Mouse (Mus musculus) liver, embryonic 14.5 days (tissue): ENCODE measurements around the gene Cyp2f2.

Source experiments
- CTCF ChIP-seq: IDR thresholded peaks from 2 replicates; pipeline ENCODE4 v1.5.1; 2016; ENCODE audit warnings: antibody characterized with exemption, low read depth, control low read depth
- EP300 ChIP-seq: IDR thresholded peaks from 2 replicates; pipeline ENCODE4 v1.6.1; 2016; ENCODE audit warnings: antibody characterized with exemption, low read depth

DNA sequence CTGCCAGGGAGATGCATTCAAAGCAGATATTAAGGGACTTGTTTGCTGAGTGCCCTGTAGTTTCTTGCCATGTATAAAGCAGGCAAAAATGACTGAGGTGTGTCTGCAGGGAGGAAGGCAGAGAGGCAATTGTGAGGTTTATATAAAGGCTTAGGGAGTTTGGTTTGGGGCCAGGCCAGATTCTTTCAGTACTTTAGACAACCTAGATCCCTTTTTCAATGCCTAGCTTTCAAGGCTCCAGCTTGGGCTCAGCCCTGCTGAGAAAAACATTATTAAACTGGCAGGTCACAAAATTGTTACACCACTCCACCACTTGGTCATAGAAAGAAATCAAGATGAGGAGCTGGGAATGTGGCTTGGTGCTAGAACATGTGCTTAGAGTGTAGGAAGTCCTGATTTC, 9.4 kb upstream of the Cyp2f2 start:
- no peak for TF ChIP-seq EP300
- no peak for TF ChIP-seq CTCF
